Mouse (Mus musculus): ENCODE data around the gene Hs1bp3. TPM values are rescaled to one million over a fixed set of nuclear protein-coding genes. Genes with fewer than 3 reads are reported as not detected.
A peak's percentile ranks its signal among the peaks of the same experiment; 100 is the strongest.

The Hs1bp3 gene
- polyA plus RNA-seq, 1 experiment from 2014 or later = 20.0 TPM

GRCm38 (mm10) chr12:8331489-8332173, 18.4 kb downstream of the Hs1bp3 start:
- WGBS = 28% methylated on average over 14 of the region's 14 CpGs
- ATAC-seq (ENCODE audit: low FRiP score, low TSS enrichment) = peak; percentile 59
- H3K4me3 ChIP-seq (ENCODE audit: low read length) = no peak overlapping the region
- H3K9ac ChIP-seq (replicated peaks; ENCODE audit: low read length) = no peak overlapping the region
- H3K27me3 ChIP-seq (ENCODE audit: insufficient read depth, low read length) = no peaks in the 10 kb centered on the region
- peaks cover 10% of the 10 kb centered on the region for H3K36me3 ChIP-seq (ENCODE audit: insufficient read depth, low read length)
- peaks cover 25% of the 10 kb centered on the region for H3K4me1 ChIP-seq (ENCODE audit: insufficient read depth, low read length)
- no peaks in the 10 kb centered on the region for H3K9me3 ChIP-seq (ENCODE audit: low read length)
- peak overlapping the region; percentile 2; the same call in 1 of the 2 replicates for H3K27ac ChIP-seq (ENCODE audit: low read length)
- H3K4me2 ChIP-seq (replicated peaks; ENCODE audit: low read depth, low read length) = no peak overlapping the region

- Histone ChIP-seq H3K4me2 (replicated peaks; ENCODE audit: low read depth, low read length) (no peak overlapping the region), H3K36me3 (ENCODE audit: insufficient read depth, low read length) (peaks cover 13% of the 10 kb centered on the region), H3K27me3 (ENCODE audit: insufficient read depth, low read length) (no peaks in the 10 kb centered on the region), H3K9me3 (ENCODE audit: low read length) (no peaks in the 10 kb centered on the region), H3K27ac (ENCODE audit: low read length) (no peak overlapping the region), H3K4me1 (ENCODE audit: insufficient read depth, low read length) (peaks cover 23% of the 10 kb centered on the region), H3K9ac (replicated peaks; ENCODE audit: low read length) (no peak overlapping the region), H3K4me3 (ENCODE audit: low read length) (no peak overlapping the region)
- 34% methylated on average over 5 of the region's 5 CpGs for WGBS
- no peak for ATAC-seq (ENCODE audit: low FRiP score, low TSS enrichment)
Observed at GRCm38 (mm10) chr12:8332174-8332542, 18.9 kb downstream of the Hs1bp3 start.

- H3K4me3 ChIP-seq (ENCODE audit: low read length) = no peak overlapping the region
- no peak overlapping the region for H3K27ac ChIP-seq (ENCODE audit: low read length)
- no peak overlapping the region for H3K4me2 ChIP-seq (replicated peaks; ENCODE audit: low read depth, low read length)
- no peak for ATAC-seq (ENCODE audit: low FRiP score, low TSS enrichment)
- H3K9ac ChIP-seq (replicated peaks; ENCODE audit: low read length) = no peak overlapping the region
- peaks cover 14% of the 10 kb centered on the region for H3K36me3 ChIP-seq (ENCODE audit: insufficient read depth, low read length)
- H3K4me1 ChIP-seq (ENCODE audit: insufficient read depth, low read length) = peaks cover 17% of the 10 kb centered on the region
- H3K27me3 ChIP-seq (ENCODE audit: insufficient read depth, low read length) = no peaks in the 10 kb centered on the region
- WGBS = 80% methylated on average over 8 of the region's 8 CpGs
- H3K9me3 ChIP-seq (ENCODE audit: low read length) = no peaks in the 10 kb centered on the region
Observed at GRCm38 (mm10) chr12:8333617-8334016, 20.4 kb downstream of the Hs1bp3 start.

- Histone ChIP-seq H3K4me2 (replicated peaks; ENCODE audit: low read depth, low read length) (no peak overlapping the region), H3K4me3 (ENCODE audit: low read length) (no peak overlapping the region), H3K9me3 (ENCODE audit: low read length) (no peaks in the 10 kb centered on the region), H3K9ac (replicated peaks; ENCODE audit: low read length) (no peak overlapping the region), H3K36me3 (ENCODE audit: insufficient read depth, low read length) (peaks cover 13% of the 10 kb centered on the region), H3K27me3 (ENCODE audit: insufficient read depth, low read length) (no peaks in the 10 kb centered on the region), H3K4me1 (ENCODE audit: insufficient read depth, low read length) (peaks cover 18% of the 10 kb centered on the region), H3K27ac (ENCODE audit: low read length) (no peak overlapping the region)
- ATAC-seq (ENCODE audit: low FRiP score, low TSS enrichment) = no peak
- 70% methylated on average over 4 of the region's 4 CpGs for WGBS
Observed at GRCm38 (mm10) chr12:8334261-8334660, 21.0 kb downstream of the Hs1bp3 start.

- Histone ChIP-seq H3K4me1 (ENCODE audit: insufficient read depth, low read length) (peaks cover 28% of the 10 kb centered on the region), H3K27ac (ENCODE audit: low read length) (no peak overlapping the region), H3K9me3 (ENCODE audit: low read length) (no peaks in the 10 kb centered on the region), H3K27me3 (ENCODE audit: insufficient read depth, low read length) (no peaks in the 10 kb centered on the region), H3K9ac (replicated peaks; ENCODE audit: low read length) (no peak overlapping the region), H3K36me3 (ENCODE audit: insufficient read depth, low read length) (peaks cover 11% of the 10 kb centered on the region), H3K4me3 (ENCODE audit: low read length) (no peak overlapping the region), H3K4me2 (replicated peaks; ENCODE audit: low read depth, low read length) (no peak overlapping the region)
- no peak for ATAC-seq (ENCODE audit: low FRiP score, low TSS enrichment)
- WGBS = 100% methylated on average over 2 of the region's 2 CpGs
Observed at GRCm38 (mm10) chr12:8335503-8335902, 22.3 kb downstream of the Hs1bp3 start.

GRCm38 (mm10) chr12:8336601-8337285, 23.5 kb downstream of the Hs1bp3 start:
- 87% methylated on average over 10 of the region's 10 CpGs for WGBS
- no peak for ATAC-seq (ENCODE audit: low FRiP score, low TSS enrichment)
- no peaks in the 10 kb centered on the region for H3K9me3 ChIP-seq (ENCODE audit: low read length)

GRCm38 (mm10) chr12:8337286-8338060, 24.2 kb downstream of the Hs1bp3 start:
- no peak for ATAC-seq (ENCODE audit: low FRiP score, low TSS enrichment)
- Histone ChIP-seq H3K27me3 (ENCODE audit: insufficient read depth, low read length) (no peaks in the 10 kb centered on the region), H3K36me3 (ENCODE audit: insufficient read depth, low read length) (peaks cover 18% of the 10 kb centered on the region), H3K4me2 (replicated peaks; ENCODE audit: low read depth, low read length) (no peak overlapping the region), H3K9ac (replicated peaks; ENCODE audit: low read length) (no peak overlapping the region), H3K4me3 (ENCODE audit: low read length) (no peak overlapping the region), H3K9me3 (ENCODE audit: low read length) (no peaks in the 10 kb centered on the region), H3K27ac (ENCODE audit: low read length) (no peak overlapping the region), H3K4me1 (ENCODE audit: insufficient read depth, low read length) (peaks cover 11% of the 10 kb centered on the region)
- WGBS = 77% methylated on average over 12 of the region's 12 CpGs

More at GRCm38 (mm10) chr12:8336601-8337285, 23.5 kb downstream of the Hs1bp3 start:
- Histone ChIP-seq H3K4me3 (ENCODE audit: low read length) (no peak overlapping the region), H3K27ac (ENCODE audit: low read length) (no peak overlapping the region), H3K36me3 (ENCODE audit: insufficient read depth, low read length) (peaks cover 11% of the 10 kb centered on the region), H3K4me1 (ENCODE audit: insufficient read depth, low read length) (peaks cover 17% of the 10 kb centered on the region), H3K27me3 (ENCODE audit: insufficient read depth, low read length) (no peaks in the 10 kb centered on the region), H3K4me2 (replicated peaks; ENCODE audit: low read depth, low read length) (no peak overlapping the region), H3K9ac (replicated peaks; ENCODE audit: low read length) (no peak overlapping the region)

GRCm38 (mm10) chr12:8338491-8338890, 25.3 kb downstream of the Hs1bp3 start:
- no peaks in the 10 kb centered on the region for H3K27me3 ChIP-seq (ENCODE audit: insufficient read depth, low read length)
- peaks cover 11% of the 10 kb centered on the region for H3K4me1 ChIP-seq (ENCODE audit: insufficient read depth, low read length)
- no peak overlapping the region for H3K4me2 ChIP-seq (replicated peaks; ENCODE audit: low read depth, low read length)
- peaks cover 20% of the 10 kb centered on the region for H3K36me3 ChIP-seq (ENCODE audit: insufficient read depth, low read length)
- no peak overlapping the region for H3K4me3 ChIP-seq (ENCODE audit: low read length)
- H3K9me3 ChIP-seq (ENCODE audit: low read length) = no peaks in the 10 kb centered on the region
- no peak overlapping the region for H3K9ac ChIP-seq (replicated peaks; ENCODE audit: low read length)
- H3K27ac ChIP-seq (ENCODE audit: low read length) = no peak overlapping the region
- no peak for ATAC-seq (ENCODE audit: low FRiP score, low TSS enrichment)
- 60% methylated on average over 4 of the region's 4 CpGs for WGBS

- Histone ChIP-seq H3K27ac (ENCODE audit: low read length) (no peak overlapping the region), H3K9me3 (ENCODE audit: low read length) (no peaks in the 10 kb centered on the region), H3K4me3 (ENCODE audit: low read length) (no peak overlapping the region), H3K4me2 (replicated peaks; ENCODE audit: low read depth, low read length) (no peak overlapping the region), H3K27me3 (ENCODE audit: insufficient read depth, low read length) (no peaks in the 10 kb centered on the region), H3K9ac (replicated peaks; ENCODE audit: low read length) (no peak overlapping the region), H3K4me1 (ENCODE audit: insufficient read depth, low read length) (peaks cover 11% of the 10 kb centered on the region), H3K36me3 (ENCODE audit: insufficient read depth, low read length) (peaks cover 20% of the 10 kb centered on the region)
- no peak for ATAC-seq (ENCODE audit: low FRiP score, low TSS enrichment)
- 87% methylated on average over 8 of the region's 8 CpGs for WGBS
Observed at GRCm38 (mm10) chr12:8338918-8339317, 25.7 kb downstream of the Hs1bp3 start.
